Mouse (Mus musculus) forebrain, embryonic 11.5 days (tissue): ENCODE measurements around the gene Hoxd12. TPM values are rescaled to one million over a fixed set of nuclear protein-coding genes. Genes with fewer than 3 reads are reported as not detected.

ENCODE experiments used
- ATAC-seq: fragments of 200-750 bp; cut with Nextera tagmentation; replicated peaks from 2 replicates; pipeline ENCODE4 v1.8.0; 2017; ENCODE audit warnings: moderate TSS enrichment; ENCODE audit not compliant: low FRiP score
- DNase-seq: peaks from one replicate; pipeline ENCODE4 v3.0.0-alpha.2; 2017; ENCODE audit warnings: low spot score
- H3K27ac ChIP-seq: fragments of 300-500 bp; sonication (generic); 2 replicates; pipeline ENCODE4 v1.5.1; 2014; ENCODE audit warnings: low read depth, low read length
- H3K27me3 ChIP-seq: fragments of 300-500 bp; sonication (generic); 2 replicates; pipeline ENCODE4 v1.6.1; 2014; ENCODE audit warnings: mild to moderate bottlenecking, low read length, mixed read lengths; ENCODE audit not compliant: control insufficient read depth, insufficient read depth
- H3K36me3 ChIP-seq: fragments of 300-500 bp; sonication (generic); 2 replicates; pipeline ENCODE4 v1.6.1; 2014; ENCODE audit warnings: mild to moderate bottlenecking, low read length, moderate library complexity, mixed read lengths; ENCODE audit not compliant: control insufficient read depth, insufficient read depth
- H3K4me1 ChIP-seq: fragments of 300-500 bp; sonication (generic); replicated peaks from 2 replicates; pipeline ENCODE4 v1.6.1; 2014; ENCODE audit warnings: low read length, mixed read lengths; ENCODE audit not compliant: control insufficient read depth, insufficient read depth
- H3K4me2 ChIP-seq: fragments of 300-500 bp; sonication (generic); 2 replicates; pipeline ENCODE4 v1.6.1; 2014; ENCODE audit warnings: low read depth, mild to moderate bottlenecking, low read length, moderate library complexity, mixed read lengths; ENCODE audit not compliant: severe bottlenecking
- H3K4me3 ChIP-seq: fragments of 300-500 bp; sonication (generic); 2 replicates; pipeline ENCODE4 v1.5.1; 2014; ENCODE audit warnings: low read depth, low read length
- H3K9ac ChIP-seq: fragments of 300-500 bp; sonication (generic); 2 replicates; pipeline ENCODE4 v1.6.1; 2014; ENCODE audit warnings: low read length
- H3K9me3 ChIP-seq: fragments of 300-500 bp; sonication (generic); 2 replicates; pipeline ENCODE4 v1.6.1; 2016; ENCODE audit warnings: low read length, mixed read lengths; ENCODE audit not compliant: control insufficient read depth
- WGBS: fragments of 180-500 bp; shearing (Covaris S2); extraction: QIAGEN DNeasy Blood & Tissue Kit; methylation state at CpG from one replicate; pipeline ENCODE4 v1.1.7; 2014; 5-methylcytosine and 5-hydroxymethylcytosine counted together
- polyA plus RNA-seq: library from polyadenylated mRNA; unstranded; fragments of >200 nt; fragmentation: Nextera tagmentation; extraction: Ambion mirVana; gene quantifications from 2 replicates; pipeline ENCODE4 v1.2.1, GENCODE M21; 2014

Hoxd12 gene
- polyA plus RNA-seq, 1 experiment from 2014 or later = not detected

DNA sequence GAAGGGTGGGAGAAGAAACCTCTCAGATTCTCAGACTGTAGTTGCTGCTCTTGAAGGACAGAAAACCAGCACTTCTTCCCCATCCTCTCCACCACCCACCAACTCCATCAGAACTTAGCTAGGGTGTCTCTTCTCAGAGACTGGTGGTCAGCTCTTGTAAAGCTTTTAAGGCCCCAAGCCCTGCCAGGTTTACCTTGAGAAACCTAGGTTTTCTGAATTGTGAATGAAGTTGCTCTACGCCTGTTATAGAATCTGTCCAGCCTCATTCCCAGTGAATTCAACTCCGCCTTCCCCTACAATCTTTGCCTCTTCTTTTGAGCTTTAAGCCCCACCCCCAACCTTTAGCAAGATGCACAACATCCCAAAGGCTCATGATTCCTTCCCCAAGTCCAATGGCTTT lies 2.3 kb downstream of the Hoxd12 start:
- H3K36me3 ChIP-seq = no peaks in the 10 kb centered on the region

GRCm38 (mm10) chr2:74678891-74679595 lies 4.2 kb downstream of the Hoxd12 start, which contains the start of gene Hoxd11:
Hoxd11 (plus strand) TSS chr2:74679557.
- Histone ChIP-seq H3K4me1 (peaks cover 5% of the 10 kb centered on the region; the same call in 1 of the 2 replicates), H3K9ac (no peak within 1 kb of the TSS), H3K27ac (no peak within 1 kb of the TSS), H3K9me3 (no peaks in the 10 kb centered on the region), H3K4me2 (no peak within 1 kb of the TSS), H3K4me3 (no peak within 1 kb of the TSS), H3K36me3 (no peaks in the 10 kb centered on the region), H3K27me3 (peaks cover 100% of the 10 kb centered on the region)
- WGBS = 2% methylated on average over 15 of the region's 15 CpGs
- DNase-seq = peak; percentile 54
- no peak for ATAC-seq

More for the DNA sequence above, 2.3 kb downstream of the Hoxd12 start:
- Histone ChIP-seq H3K27me3 (peaks cover 100% of the 10 kb centered on the region), H3K4me1 (peaks cover 6% of the 10 kb centered on the region; the same call in 1 of the 2 replicates), H3K27ac (no peak overlapping the region), H3K4me2 (no peak overlapping the region), H3K4me3 (no peak overlapping the region), H3K9ac (no peak overlapping the region), H3K9me3 (no peaks in the 10 kb centered on the region)
- no peak for DNase-seq
- ATAC-seq = no peak
- WGBS = 9% methylated on average over 2 of the region's 2 CpGs

- Histone ChIP-seq H3K4me1 (peaks cover 5% of the 10 kb centered on the region; the same call in 1 of the 2 replicates), H3K9ac (no peak overlapping the region), H3K27ac (no peak overlapping the region), H3K4me2 (no peak overlapping the region), H3K27me3 (peaks cover 100% of the 10 kb centered on the region), H3K36me3 (no peaks in the 10 kb centered on the region), H3K9me3 (no peaks in the 10 kb centered on the region), H3K4me3 (no peak overlapping the region)
- WGBS = under 1% methylated on average over 26 of the region's 26 CpGs
- no peak for ATAC-seq
- no peak for DNase-seq
Measured at GRCm38 (mm10) chr2:74679596-74679971, 4.8 kb downstream of the Hoxd12 start.

GRCm38 (mm10) chr2:74679980-74680379 lies 5.2 kb downstream of the Hoxd12 start:
- Histone ChIP-seq H3K9me3 (no peaks in the 10 kb centered on the region), H3K9ac (no peak overlapping the region), H3K4me3 (no peak overlapping the region), H3K4me2 (no peak overlapping the region), H3K4me1 (peaks cover 5% of the 10 kb centered on the region; the same call in 1 of the 2 replicates), H3K36me3 (no peaks in the 10 kb centered on the region), H3K27ac (no peak overlapping the region), H3K27me3 (peaks cover 100% of the 10 kb centered on the region)
- DNase-seq = peak; percentile 49
- ATAC-seq = no peak
- 2% methylated on average over 22 of the region's 23 CpGs for WGBS

DNA sequence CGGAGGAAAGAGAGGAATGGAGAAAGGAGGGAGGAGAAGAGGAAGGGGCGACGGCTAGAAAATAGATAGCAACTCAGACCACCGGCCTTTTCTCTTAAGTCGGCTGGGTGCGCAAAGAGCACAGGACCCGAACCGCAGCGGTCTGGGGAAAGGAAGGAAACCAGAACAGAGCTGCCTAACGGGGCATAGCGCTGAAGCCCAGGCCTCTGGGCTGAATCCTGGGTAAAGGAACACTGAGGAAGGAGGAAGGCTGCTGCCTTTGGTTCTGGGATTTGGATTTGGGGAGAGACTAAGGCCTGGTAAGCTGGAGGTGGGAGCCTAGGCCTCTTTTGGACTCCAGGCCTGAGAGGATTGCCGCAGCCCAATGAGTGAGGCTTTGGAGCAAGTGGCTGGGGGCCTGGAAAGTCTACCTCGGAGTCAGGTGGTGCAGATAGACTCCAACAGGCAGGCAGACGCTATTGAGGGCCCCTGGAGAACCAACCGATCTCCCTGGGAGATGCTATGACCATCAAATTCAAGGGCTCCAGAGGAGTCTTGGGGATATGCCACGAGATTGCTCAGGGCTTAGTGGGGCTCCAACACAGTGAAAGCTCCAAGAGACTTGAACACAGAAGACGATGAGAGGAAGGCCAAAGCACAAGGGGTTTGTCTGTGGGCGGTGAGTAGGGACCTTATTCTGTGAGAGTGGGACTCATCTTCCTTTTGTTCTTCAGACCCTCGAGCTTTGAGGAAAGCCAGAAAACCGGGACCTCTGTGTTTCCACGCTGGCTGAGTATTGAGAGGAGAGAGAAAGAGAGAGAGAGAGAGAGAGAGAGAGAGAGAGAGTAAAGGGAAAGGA lies 6.0 kb downstream of the Hoxd12 start:
- Histone ChIP-seq H3K27me3 (peaks cover 100% of the 10 kb centered on the region), H3K9ac (no peak overlapping the region), H3K27ac (no peak overlapping the region), H3K4me1 (peaks cover 5% of the 10 kb centered on the region; the same call in 1 of the 2 replicates), H3K9me3 (no peaks in the 10 kb centered on the region), H3K36me3 (no peaks in the 10 kb centered on the region), H3K4me3 (no peak overlapping the region), H3K4me2 (no peak overlapping the region)
- no peak for ATAC-seq
- peak; percentile 55 for DNase-seq
- 3% methylated on average over 21 of the region's 21 CpGs for WGBS

DNA sequence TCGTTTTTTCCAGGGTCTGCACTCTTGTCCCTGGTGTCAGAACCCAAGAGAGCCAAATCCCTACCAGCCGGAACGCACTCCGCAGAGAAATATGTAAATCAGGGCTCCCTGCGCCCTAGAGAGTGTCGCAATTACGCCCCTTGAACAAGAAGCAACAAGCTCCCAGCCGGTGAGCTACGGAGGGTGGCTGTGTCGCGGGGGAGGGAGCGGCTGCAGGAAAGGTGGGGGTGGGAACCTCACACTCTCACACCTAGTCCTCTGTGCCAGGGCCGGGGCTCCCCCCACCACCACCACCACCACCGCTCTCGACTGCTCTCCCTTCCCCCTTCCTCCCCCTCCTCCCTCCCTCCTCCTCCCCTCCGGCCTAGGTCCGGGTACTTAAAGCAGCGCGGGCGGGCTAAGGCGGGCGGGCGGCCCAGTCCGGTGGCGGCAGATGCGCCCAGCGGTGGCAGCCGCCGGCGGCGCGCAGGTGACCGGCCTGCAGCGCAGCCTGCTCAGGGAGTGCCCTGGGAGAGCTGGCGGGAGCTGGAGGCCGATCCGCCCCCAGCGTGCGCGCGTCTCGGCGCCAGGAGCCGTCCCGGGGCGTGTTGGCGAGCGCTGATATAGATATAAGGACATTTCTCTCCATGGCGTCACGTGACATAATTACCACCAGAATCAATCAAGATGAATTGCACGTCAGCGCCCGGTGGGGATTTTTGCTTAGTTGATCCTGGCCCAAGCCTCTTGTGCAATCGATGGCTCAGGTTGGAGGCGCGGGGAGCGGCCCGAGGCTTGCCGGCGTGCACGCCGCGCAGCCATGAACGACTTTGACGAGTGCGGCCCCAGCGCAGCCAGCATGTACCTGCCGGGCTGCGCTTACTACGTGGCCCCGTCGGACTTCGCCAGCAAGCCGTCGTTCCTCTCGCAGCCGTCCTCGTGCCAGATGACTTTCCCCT lies 7.0 kb downstream of the Hoxd12 start:
- peak; percentile 71 for DNase-seq
- under 1% methylated on average over 77 of the region's 78 CpGs for WGBS
- H3K9me3 ChIP-seq = no peaks in the 10 kb centered on the region
- peaks cover 97% of the 10 kb centered on the region for H3K27me3 ChIP-seq
- no peaks in the 10 kb centered on the region for H3K36me3 ChIP-seq
- no peak overlapping the region for H3K4me2 ChIP-seq
- H3K9ac ChIP-seq = no peak overlapping the region
- 0 out of 2 replicates have a peak, but pooled peaks have one; percentile 15 for ATAC-seq
- H3K4me1 ChIP-seq = peaks cover 5% of the 10 kb centered on the region; the same call in 1 of the 2 replicates
- no peak overlapping the region for H3K27ac ChIP-seq
- H3K4me3 ChIP-seq = 0 out of 2 replicates have a peak overlapping the region, but pooled peaks have one; percentile 10

GRCm38 (mm10) chr2:74682796-74683195 lies 8.0 kb downstream of the Hoxd12 start:
- Histone ChIP-seq H3K4me3 (peak overlapping the region; percentile 5; the same call in 1 of the 2 replicates), H3K36me3 (no peaks in the 10 kb centered on the region), H3K27ac (no peak overlapping the region), H3K9me3 (no peaks in the 10 kb centered on the region), H3K9ac (no peak overlapping the region), H3K4me1 (peaks cover 5% of the 10 kb centered on the region; the same call in 1 of the 2 replicates), H3K4me2 (no peak overlapping the region), H3K27me3 (peaks cover 97% of the 10 kb centered on the region)
- ATAC-seq (no peak), DNase-seq (peak; percentile 61)
- under 1% methylated on average over 49 of the region's 51 CpGs for WGBS

DNA sequence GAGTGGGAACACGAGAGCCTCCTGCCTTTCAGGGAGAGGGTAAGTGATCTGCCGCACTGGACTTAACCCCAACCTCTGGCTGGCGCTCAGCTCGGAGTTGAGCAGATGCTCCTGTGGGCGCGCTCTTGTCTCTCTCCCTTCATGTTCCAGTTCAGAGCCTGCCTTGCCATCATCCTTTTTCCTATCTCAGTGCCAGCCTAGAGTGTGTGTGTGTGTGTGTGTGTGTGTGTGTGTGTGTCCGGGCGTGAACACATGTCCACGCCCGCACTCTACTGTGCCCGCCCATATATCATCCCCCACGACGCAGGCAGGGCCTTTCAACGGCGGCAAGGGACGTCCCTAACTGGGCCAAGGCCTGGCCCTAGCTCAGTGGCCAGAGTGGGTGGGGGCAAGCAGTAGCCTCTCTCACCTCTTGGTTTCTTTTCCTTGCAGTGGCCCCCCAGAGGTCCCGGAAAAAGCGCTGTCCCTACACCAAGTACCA lies 8.7 kb downstream of the Hoxd12 start:
- 0% methylated on average over 18 of the region's 18 CpGs for WGBS
- Histone ChIP-seq H3K9me3 (no peaks in the 10 kb centered on the region), H3K9ac (no peak overlapping the region), H3K36me3 (no peaks in the 10 kb centered on the region), H3K27ac (no peak overlapping the region), H3K4me1 (peaks cover 5% of the 10 kb centered on the region; the same call in 1 of the 2 replicates), H3K4me2 (no peak overlapping the region), H3K27me3 (peaks cover 96% of the 10 kb centered on the region), H3K4me3 (no peak overlapping the region)
- ATAC-seq (no peak), DNase-seq (peak; percentile 64)
